Mouse (Mus musculus): ENCODE data around the gene Nup50. TPM values are rescaled to one million over a fixed set of nuclear protein-coding genes. Genes with fewer than 3 reads are reported as not detected.

The Nup50 gene
- polyA plus RNA-seq, 1 experiment from 2014 or later: 22.5 TPM

DNA sequence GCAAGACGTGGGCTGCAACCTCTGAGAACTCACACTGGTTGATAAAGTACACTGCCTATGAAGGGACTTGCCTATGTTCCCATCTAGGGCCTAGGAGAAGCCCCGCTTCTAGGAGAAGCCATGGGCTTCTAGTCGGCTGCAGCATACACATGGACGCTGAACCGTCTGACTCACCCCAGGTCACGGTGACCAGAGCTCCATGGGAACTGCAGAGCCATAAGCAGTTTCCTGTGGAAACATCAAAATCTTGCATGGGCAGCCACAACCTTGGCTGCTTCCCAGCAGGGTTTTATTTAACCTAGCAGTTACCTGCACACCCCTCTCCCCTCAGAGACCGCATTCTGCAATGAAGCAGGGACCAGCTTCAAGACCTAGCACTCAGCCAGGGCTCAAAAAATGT is 60.5 kb downstream of the Nup50 start:
- H3K9ac ChIP-seq (ENCODE audit: low read depth, low read length): no peak overlapping the region
- H3K4me3 ChIP-seq (ENCODE audit: low read length): no peak overlapping the region
- ATAC-seq: no peak
- peaks cover 28% of the 10 kb centered on the region for H3K4me1 ChIP-seq (ENCODE audit: control insufficient read depth, insufficient read depth, low read depth, low read length)
- no peaks in the 10 kb centered on the region for H3K36me3 ChIP-seq (ENCODE audit: control insufficient read depth, insufficient read depth, low read length)
- H3K27me3 ChIP-seq (replicated peaks; ENCODE audit: control insufficient read depth, insufficient read depth, low read length): no peaks in the 10 kb centered on the region
- no peaks in the 10 kb centered on the region for H3K9me3 ChIP-seq (ENCODE audit: control insufficient read depth, low read length)
- 86% methylated on average over 7 of the region's 7 CpGs for WGBS
- H3K4me2 ChIP-seq (ENCODE audit: low read length): no peak overlapping the region
- H3K27ac ChIP-seq (ENCODE audit: low read depth, low read length): no peak overlapping the region

DNA sequence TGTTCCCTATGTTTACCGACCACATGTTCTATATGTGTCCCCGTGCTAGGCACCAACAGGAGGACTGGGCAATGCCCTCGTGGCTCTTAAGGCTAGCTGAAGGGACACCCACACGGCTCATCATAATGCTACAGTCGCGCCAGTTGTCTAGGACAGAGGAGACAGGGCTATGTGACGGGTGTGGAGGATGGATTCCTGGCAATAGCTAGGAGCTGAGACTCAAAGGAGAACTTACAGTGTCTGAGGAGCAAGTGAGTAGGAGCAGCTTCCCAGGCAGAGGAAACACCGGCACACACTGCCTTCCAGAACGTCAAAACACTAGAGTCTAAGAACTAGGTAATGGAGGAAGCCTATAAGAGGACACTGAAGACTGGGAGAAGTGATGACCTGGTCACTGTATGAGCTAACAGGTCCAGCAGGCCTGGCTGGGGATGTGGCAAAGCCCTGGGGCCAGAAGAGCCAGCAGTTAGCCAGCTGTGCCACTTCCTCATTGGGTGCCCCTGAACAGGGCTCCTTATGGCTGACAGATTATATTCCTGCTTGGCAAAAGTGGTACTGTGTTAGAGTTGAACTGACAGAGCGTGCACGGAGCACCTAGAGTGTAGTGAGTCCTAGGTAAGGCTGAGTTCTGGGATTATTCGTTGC is 62.4 kb downstream of the Nup50 start:
- Histone ChIP-seq H3K9me3 (ENCODE audit: control insufficient read depth, low read length) (no peaks in the 10 kb centered on the region), H3K27me3 (replicated peaks; ENCODE audit: control insufficient read depth, insufficient read depth, low read length) (no peaks in the 10 kb centered on the region), H3K27ac (ENCODE audit: low read depth, low read length) (no peak overlapping the region), H3K4me2 (ENCODE audit: low read length) (peak overlapping the region; percentile 61), H3K36me3 (ENCODE audit: control insufficient read depth, insufficient read depth, low read length) (no peaks in the 10 kb centered on the region), H3K4me1 (ENCODE audit: control insufficient read depth, insufficient read depth, low read depth, low read length) (peaks cover 31% of the 10 kb centered on the region), H3K9ac (ENCODE audit: low read depth, low read length) (no peak overlapping the region), H3K4me3 (ENCODE audit: low read length) (peak overlapping the region; percentile 83)
- no peak for ATAC-seq
- WGBS: 80% methylated on average over 12 of the region's 12 CpGs

DNA sequence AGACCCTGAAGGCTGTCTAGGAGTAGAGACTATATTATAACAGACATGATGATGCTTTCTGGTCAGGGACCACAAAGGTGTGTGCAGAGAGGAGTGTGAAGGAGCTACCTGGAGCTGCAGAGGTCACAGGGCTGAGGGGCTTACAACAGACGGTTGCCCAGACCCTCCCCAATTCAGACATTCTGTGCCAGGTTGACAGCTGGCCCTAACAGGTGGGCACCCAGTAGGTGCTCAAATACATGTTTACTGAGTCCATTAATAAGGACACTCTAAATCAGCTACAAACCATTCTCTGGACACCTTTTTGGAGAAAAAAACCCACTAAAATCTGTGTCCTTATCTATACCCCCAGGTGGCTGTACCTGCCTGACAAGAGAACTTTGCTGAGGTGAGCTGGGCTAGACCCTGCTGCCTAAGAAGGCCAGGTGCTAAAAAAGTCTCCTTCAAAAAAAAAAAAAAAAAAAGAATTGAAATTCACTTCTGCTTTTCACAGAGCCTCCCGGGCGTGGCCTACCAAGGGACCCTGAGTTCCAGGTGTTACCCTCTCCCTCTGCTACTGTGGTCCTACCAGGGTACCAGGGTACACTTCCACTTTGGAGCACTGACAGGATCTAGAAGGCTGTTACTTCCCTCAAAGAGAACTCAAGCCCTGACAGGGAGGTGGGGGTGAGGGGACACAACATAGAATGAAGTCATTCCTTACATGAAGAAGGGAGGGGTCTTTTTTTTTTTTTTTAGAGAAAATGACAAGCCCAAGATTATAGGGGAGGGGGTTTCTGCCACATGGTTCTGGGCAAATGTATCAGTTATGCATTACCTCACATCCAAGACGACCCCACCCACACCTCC is 63.2 kb downstream of the Nup50 start:
- H3K36me3 ChIP-seq (ENCODE audit: control insufficient read depth, insufficient read depth, low read length): no peaks in the 10 kb centered on the region
- no peak for ATAC-seq
- H3K4me1 ChIP-seq (ENCODE audit: control insufficient read depth, insufficient read depth, low read depth, low read length): peaks cover 31% of the 10 kb centered on the region
- no peak overlapping the region for H3K27ac ChIP-seq (ENCODE audit: low read depth, low read length)
- H3K4me3 ChIP-seq (ENCODE audit: low read length): peak overlapping the region; percentile 83
- H3K9ac ChIP-seq (ENCODE audit: low read depth, low read length): peak overlapping the region; percentile 96
- H3K27me3 ChIP-seq (replicated peaks; ENCODE audit: control insufficient read depth, insufficient read depth, low read length): no peaks in the 10 kb centered on the region
- H3K4me2 ChIP-seq (ENCODE audit: low read length): peak overlapping the region; percentile 61
- 60% methylated on average over 4 of the region's 4 CpGs for WGBS
- H3K9me3 ChIP-seq (ENCODE audit: control insufficient read depth, low read length): no peaks in the 10 kb centered on the region

DNA sequence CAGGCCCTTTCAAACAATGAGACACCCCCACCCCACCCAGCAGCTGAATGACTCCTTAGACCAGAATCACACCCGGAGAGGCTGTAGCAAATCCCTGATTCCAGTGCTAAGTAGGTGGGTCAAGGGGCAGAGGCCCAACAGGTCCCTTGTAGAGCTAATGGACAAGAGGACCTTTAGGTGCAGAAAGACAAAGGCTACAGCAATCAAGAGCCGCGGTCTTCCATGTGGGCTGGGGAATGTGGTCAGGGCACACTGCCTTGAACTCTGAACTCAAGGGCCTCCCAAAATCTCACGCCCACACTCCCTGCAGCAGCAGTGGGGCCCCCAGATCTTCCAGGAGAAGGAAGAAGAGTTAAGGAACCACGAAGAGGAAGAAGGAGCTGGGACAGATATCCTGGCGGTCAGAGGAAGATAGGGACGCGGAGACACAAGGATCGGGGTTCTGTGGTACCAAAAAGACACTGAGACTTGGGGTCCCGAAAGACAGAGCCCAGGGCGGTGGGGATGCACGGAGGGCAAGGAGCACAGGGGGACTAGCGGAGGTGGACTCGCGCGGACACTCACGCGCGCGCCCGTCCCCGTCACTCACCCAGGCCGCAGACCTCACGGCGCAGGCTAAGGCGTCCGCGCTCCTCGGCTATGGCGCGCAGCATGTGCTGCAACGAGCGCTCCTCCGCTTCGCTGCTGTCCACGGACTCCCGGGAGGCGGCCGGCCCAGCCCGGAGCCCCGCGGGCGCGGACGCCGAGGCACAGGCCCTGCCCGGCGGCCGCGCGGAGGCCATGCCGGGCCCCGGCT is 64.0 kb downstream of the Nup50 start:
- H3K9ac ChIP-seq (ENCODE audit: low read depth, low read length): peak overlapping the region; percentile 96
- peak; percentile 64 for ATAC-seq

DNA sequence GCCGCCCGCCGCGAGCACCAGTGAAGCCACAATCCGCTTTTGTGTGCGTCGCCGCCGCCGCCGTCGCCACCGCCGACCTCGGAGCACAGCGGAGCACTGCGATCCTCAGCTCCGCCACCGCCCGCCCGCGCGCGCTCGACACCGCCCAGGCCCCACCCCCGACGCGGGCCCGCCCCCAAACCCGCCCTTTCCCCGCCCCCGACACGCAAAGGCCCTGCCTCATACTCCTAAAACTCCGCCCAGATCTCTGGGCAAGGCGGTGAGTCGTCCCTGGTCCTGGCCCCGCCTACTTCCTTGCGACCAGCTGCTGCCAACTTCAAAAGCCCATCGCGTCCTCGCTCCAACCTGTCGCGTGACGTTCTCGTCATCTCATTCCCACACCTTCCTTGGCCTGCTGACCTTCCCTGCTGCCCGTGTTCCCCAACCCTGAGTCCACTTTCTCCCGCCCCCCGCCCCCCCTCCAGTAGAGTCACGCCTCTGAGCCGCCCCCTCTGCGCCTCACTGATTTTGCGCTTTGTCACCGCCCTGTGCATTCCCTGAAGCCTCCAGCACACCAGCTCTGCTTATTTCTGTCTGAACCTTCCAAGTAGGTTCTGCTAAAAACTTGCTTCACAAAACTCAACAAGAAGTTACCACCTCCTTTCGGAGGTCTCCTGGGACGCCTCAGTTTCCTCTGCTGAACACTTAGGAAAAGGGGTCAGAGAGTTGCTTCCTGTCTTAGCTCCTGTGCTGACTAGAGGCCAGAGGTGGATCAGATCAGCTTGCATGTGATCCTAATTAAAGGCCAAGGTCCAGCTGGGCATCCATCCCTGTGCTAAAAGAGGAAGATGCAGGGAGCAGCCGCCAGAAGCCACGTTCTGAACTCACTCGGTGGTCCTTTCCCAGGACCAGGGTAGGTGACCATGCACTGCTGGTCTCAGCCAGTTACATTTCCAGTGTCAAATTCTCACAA is 64.9 kb downstream of the Nup50 start, which contains the start of gene 5031439G07Rik:
Gene 5031439G07Rik, minus strand, starts transcription at position 678 of the 952 bp plus-strand sequence.
- Histone ChIP-seq H3K9me3 (ENCODE audit: control insufficient read depth, low read length) (no peaks in the 10 kb centered on the region), H3K27ac (ENCODE audit: low read depth, low read length) (peak within 1 kb of the TSS; percentile 85), H3K4me1 (ENCODE audit: control insufficient read depth, insufficient read depth, low read depth, low read length) (peaks cover 29% of the 10 kb centered on the region), H3K36me3 (ENCODE audit: control insufficient read depth, insufficient read depth, low read length) (no peaks in the 10 kb centered on the region), H3K4me3 (ENCODE audit: low read length) (peak within 1 kb of the TSS; percentile 83), H3K9ac (ENCODE audit: low read depth, low read length) (peak within 1 kb of the TSS; percentile 96), H3K4me2 (ENCODE audit: low read length) (peak within 1 kb of the TSS; percentile 61), H3K27me3 (replicated peaks; ENCODE audit: control insufficient read depth, insufficient read depth, low read length) (no peaks in the 10 kb centered on the region)
- WGBS: 2% methylated on average over 38 of the region's 59 CpGs
- ATAC-seq: peak; percentile 92

More for the DNA sequence above, 64.0 kb downstream of the Nup50 start:
- Histone ChIP-seq H3K4me1 (ENCODE audit: control insufficient read depth, insufficient read depth, low read depth, low read length) (peaks cover 29% of the 10 kb centered on the region), H3K9me3 (ENCODE audit: control insufficient read depth, low read length) (no peaks in the 10 kb centered on the region), H3K4me3 (ENCODE audit: low read length) (peak overlapping the region; percentile 83), H3K27me3 (replicated peaks; ENCODE audit: control insufficient read depth, insufficient read depth, low read length) (no peaks in the 10 kb centered on the region), H3K36me3 (ENCODE audit: control insufficient read depth, insufficient read depth, low read length) (no peaks in the 10 kb centered on the region), H3K27ac (ENCODE audit: low read depth, low read length) (peak overlapping the region; percentile 85), H3K4me2 (ENCODE audit: low read length) (peak overlapping the region; percentile 61)
- WGBS: 0% methylated on average over 18 of the region's 53 CpGs

DNA sequence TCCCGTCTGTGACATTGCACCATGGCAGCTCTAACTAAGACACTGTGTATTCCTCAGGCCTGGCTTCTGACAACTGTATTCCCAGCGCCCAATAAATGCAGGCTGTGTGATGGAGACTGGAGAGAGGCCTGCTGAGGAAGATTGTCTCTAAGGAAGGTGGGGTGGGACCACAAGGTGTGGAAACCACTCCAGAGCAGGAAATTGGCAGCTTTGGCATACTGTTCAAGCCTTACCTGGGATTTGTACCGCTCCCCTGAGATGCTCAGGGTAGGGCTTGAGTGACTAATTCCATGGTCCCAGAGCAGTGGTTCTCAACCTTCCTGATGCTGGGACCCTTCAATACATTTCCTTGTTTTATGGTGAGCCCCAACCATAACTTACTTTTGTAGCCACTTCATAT is 65.9 kb downstream of the Nup50 start:
- H3K9ac ChIP-seq (ENCODE audit: low read depth, low read length): no peak overlapping the region
- H3K36me3 ChIP-seq (ENCODE audit: control insufficient read depth, insufficient read depth, low read length): no peaks in the 10 kb centered on the region
- peaks cover 23% of the 10 kb centered on the region for H3K4me1 ChIP-seq (ENCODE audit: control insufficient read depth, insufficient read depth, low read depth, low read length)
- no peaks in the 10 kb centered on the region for H3K27me3 ChIP-seq (replicated peaks; ENCODE audit: control insufficient read depth, insufficient read depth, low read length)
- no peak overlapping the region for H3K27ac ChIP-seq (ENCODE audit: low read depth, low read length)
- no peak overlapping the region for H3K4me2 ChIP-seq (ENCODE audit: low read length)
- H3K9me3 ChIP-seq (ENCODE audit: control insufficient read depth, low read length): no peaks in the 10 kb centered on the region
- no peak for ATAC-seq
- WGBS: 80% methylated on average over 3 of the region's 3 CpGs
- H3K4me3 ChIP-seq (ENCODE audit: low read length): no peak overlapping the region

DNA sequence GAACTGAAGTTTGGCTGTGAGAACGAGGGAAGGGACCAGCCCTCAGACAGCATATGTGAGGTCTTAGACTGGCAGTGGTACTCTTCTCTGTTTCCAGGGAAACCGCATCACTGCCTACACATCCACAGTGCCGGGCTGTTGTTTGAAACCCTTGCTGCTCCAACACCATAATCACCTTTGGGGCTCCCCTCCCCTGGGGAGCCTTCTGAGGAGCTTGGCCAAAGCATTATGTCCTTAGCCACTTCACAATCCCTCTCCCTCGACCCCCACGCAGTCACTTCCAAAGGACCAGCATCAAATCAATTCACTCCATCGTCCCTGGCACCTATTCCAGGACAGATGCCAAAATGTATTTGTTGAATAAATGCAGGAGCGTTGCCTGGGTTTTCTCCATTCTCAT is 66.6 kb downstream of the Nup50 start:
- no peaks in the 10 kb centered on the region for H3K9me3 ChIP-seq (ENCODE audit: control insufficient read depth, low read length)
- H3K36me3 ChIP-seq (ENCODE audit: control insufficient read depth, insufficient read depth, low read length): no peaks in the 10 kb centered on the region
- peaks cover 23% of the 10 kb centered on the region for H3K4me1 ChIP-seq (ENCODE audit: control insufficient read depth, insufficient read depth, low read depth, low read length)
- H3K4me2 ChIP-seq (ENCODE audit: low read length): no peak overlapping the region
- H3K27me3 ChIP-seq (replicated peaks; ENCODE audit: control insufficient read depth, insufficient read depth, low read length): no peaks in the 10 kb centered on the region
- WGBS: 46% methylated on average over 7 of the region's 7 CpGs
- ATAC-seq: no peak
- no peak overlapping the region for H3K9ac ChIP-seq (ENCODE audit: low read depth, low read length)
- H3K4me3 ChIP-seq (ENCODE audit: low read length): no peak overlapping the region
- H3K27ac ChIP-seq (ENCODE audit: low read depth, low read length): no peak overlapping the region
